Mouse (Mus musculus) hindbrain, embryonic 14.5 days (tissue): ENCODE measurements around the gene Nmt2. TPM values are rescaled to one million over a fixed set of nuclear protein-coding genes. Genes with fewer than 3 reads are reported as not detected.

Experiments
- polyA plus RNA-seq: library from polyadenylated mRNA; unstranded; fragments of >200 nt; fragmentation: Nextera tagmentation; extraction: Ambion mirVana; gene quantifications from 2 replicates; pipeline ENCODE4 v1.2.1, GENCODE M21; 2014

Gene Nmt2
- polyA plus RNA-seq, 1 experiment from 2014 or later = 103 TPM

Other genes with a start within 250 kb of the Nmt2 start
- 52.4 and 59.0 TPM in 2 replicates for gene Fam171a1, start 170.0 kb upstream of the Nmt2 start, polyA plus RNA-seq
- gene Rpp38, start 48.4 kb downstream of the Nmt2 start, polyA plus RNA-seq = 13.2 and 15.4 TPM in 2 replicates
- 3.4 and 4.2 TPM in 2 replicates for gene Acbd7, start 52.0 kb downstream of the Nmt2 start, polyA plus RNA-seq
- gene Olah, start 113.0 kb downstream of the Nmt2 start, polyA plus RNA-seq = not detected in 2 replicates
- 6.5 and 8.4 TPM in 2 replicates for gene Meig1, start 138.4 kb downstream of the Nmt2 start, polyA plus RNA-seq
- gene Dclre1c, start 139.9 kb downstream of the Nmt2 start, polyA plus RNA-seq = 7.4 and 9.4 TPM in 2 replicates
- 10.0 and 11.1 TPM in 2 replicates for gene Suv39h2, start 190.8 kb downstream of the Nmt2 start, polyA plus RNA-seq
- gene Gm45902, start 228.6 kb downstream of the Nmt2 start, polyA plus RNA-seq = 7.5 and 8.8 TPM in 2 replicates
- 66.4 and 67.7 TPM in 2 replicates for gene Hspa14, start 228.6 kb downstream of the Nmt2 start, polyA plus RNA-seq
- 0.10 and 0.24 TPM in 2 replicates for gene Cdnf, start 228.8 kb downstream of the Nmt2 start, polyA plus RNA-seq